Mouse (Mus musculus): ENCODE data around the gene Taf4. TPM values are rescaled to one million over a fixed set of nuclear protein-coding genes. Genes with fewer than 3 reads are reported as not detected.

Taf4 gene
- total and polyA plus RNA-seq, 3 experiments, result 6.3 to 21.8 TPM; not detected in 1

DNA sequence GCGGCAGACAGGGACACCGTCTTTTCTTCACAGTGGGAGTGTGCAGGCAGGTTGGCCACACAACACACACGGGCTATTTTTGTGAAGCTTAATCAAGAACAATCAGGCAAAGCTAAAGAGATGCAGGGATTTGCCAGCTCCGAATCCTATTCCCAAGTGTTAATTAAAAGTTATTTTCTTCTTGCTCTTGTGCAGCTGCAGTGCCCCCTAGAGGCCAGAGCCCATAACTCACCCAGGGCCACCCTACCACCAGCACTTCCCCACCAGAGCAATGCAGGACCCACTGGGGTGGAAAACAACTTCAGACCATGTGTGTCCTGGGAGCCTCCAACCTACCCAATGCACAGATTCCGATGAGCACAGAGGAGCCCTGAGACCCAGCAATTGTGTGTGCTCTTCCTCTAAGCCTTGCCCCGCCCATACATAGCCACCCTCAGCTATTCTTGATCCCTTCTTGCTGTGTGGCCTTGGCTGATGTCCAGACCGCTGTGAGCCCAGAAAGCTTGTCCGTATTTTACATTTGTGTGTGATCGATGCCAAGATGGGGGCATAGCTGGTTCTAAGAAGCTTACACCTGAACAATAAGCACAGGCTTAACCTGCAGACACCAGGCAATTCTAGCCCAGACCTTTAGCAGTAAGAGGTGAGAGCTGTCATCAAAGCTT lies 98.8 kb downstream of the Taf4 start:
- peak; percentile 35 for DNase-seq (ENCODE audit: low read depth, low spot score)
- no peaks in the 10 kb centered on the region for H3K4me1 ChIP-seq (ENCODE audit: control insufficient read depth in 1 of 2, insufficient read depth in 2 of 2, low read length in 2 of 2)
- H3K9me3 ChIP-seq (replicated peaks; ENCODE audit: insufficient read depth, low read length), result no peaks in the 10 kb centered on the region
- H3K27me3 ChIP-seq (ENCODE audit: control insufficient read depth in 1 of 2, insufficient read depth in 2 of 2, low read length in 2 of 2), result no peaks in the 10 kb centered on the region
- no peak overlapping the region for H3K27ac ChIP-seq (ENCODE audit: control insufficient read depth, low read depth, low read length)
- TF ChIP-seq CTCF (IDR thresholded peaks at IDR 0.05 in 2 of 3, conservative IDR thresholded peaks at IDR 0.05 in 1 of 3; ENCODE audit: control insufficient read depth in 1 of 3, insufficient read depth in 1 of 3, low read depth in 2 of 3, low read length in 3 of 3, poor library complexity in 1 of 3, severe bottlenecking in 1 of 3) (peak; percentile 59 to 80 (median 61)), RAD21 (IDR thresholded peaks at IDR 0.05; ENCODE audit: low read depth, low read length) (peak; percentile 54), MYB (IDR thresholded peaks at IDR 0.05; ENCODE audit: low read depth, low read length) (no peak), SMC3 (IDR thresholded peaks at IDR 0.05; ENCODE audit: low read depth, low read length) (peak; percentile 39; the same call in 1 of the 2 replicates), POLR2AphosphoS5 (IDR thresholded peaks at IDR 0.05; ENCODE audit: borderline replicate concordance, low read depth, low read length) (no peak), ELF1 (IDR thresholded peaks at IDR 0.05; ENCODE audit: low read depth, low read length) (no peak), MAFK (IDR thresholded peaks at IDR 0.05; ENCODE audit: borderline replicate concordance, low read depth, low read length) (no peak)
- no peak overlapping the region for H3K4me3 ChIP-seq (ENCODE audit: control insufficient read depth in 1 of 2, insufficient read depth in 1 of 2, low read depth in 2 of 2, low read length in 2 of 2)
- no peak overlapping the region for H3K9ac ChIP-seq (ENCODE audit: control insufficient read depth, low read depth, low read length, poor library complexity, severe bottlenecking)
- no peaks in the 10 kb centered on the region for H3K36me3 ChIP-seq (ENCODE audit: control insufficient read depth in 1 of 2, insufficient read depth in 2 of 2, low read length in 2 of 2)
- H3K79me2 ChIP-seq (ENCODE audit: control insufficient read depth, insufficient read depth, low read length, poor library complexity), result no peaks in the 10 kb centered on the region

DNA sequence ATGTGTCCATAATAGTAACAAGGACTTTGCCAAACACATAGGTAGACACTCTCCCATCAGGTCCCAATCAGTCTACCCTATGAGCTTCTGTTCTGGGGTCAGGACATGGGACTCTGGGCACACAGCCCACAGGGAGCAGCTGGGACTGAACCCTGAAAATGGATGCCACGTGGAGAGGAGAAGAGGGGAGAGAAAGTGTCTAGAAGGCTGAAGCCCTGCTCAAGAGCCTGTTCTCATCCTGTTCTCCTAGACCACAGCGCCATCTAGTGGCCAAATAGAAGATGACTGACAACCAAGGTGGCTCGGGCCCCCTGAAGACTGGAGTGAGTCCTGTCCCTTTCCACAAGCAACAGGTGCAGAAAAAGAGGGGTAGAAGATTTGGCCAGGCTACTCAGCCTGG lies 101.3 kb downstream of the Taf4 start:
- H3K4me1 ChIP-seq (ENCODE audit: control insufficient read depth in 1 of 2, insufficient read depth in 2 of 2, low read length in 2 of 2), result no peaks in the 10 kb centered on the region
- TF ChIP-seq GATA1 (IDR thresholded peaks at IDR 0.05; ENCODE audit: low read depth, low read length) (no peak), BHLHE40 (IDR thresholded peaks at IDR 0.05; ENCODE audit: borderline replicate concordance, low read depth, low read length) (no peak), RAD21 (IDR thresholded peaks at IDR 0.05; ENCODE audit: low read depth, low read length) (peak; percentile 85), EP300 (IDR thresholded peaks at IDR 0.05; ENCODE audit: low read depth in 1 of 2, low read length in 2 of 2) (no peak), SMC3 (IDR thresholded peaks at IDR 0.05; ENCODE audit: low read depth, low read length) (peak; percentile 66), CTCF (IDR thresholded peaks at IDR 0.05 in 2 of 3, conservative IDR thresholded peaks at IDR 0.05 in 1 of 3; ENCODE audit: control insufficient read depth in 1 of 3, insufficient read depth in 1 of 3, low read depth in 2 of 3, low read length in 3 of 3, poor library complexity in 1 of 3, severe bottlenecking in 1 of 3) (peak; percentile 66 to 83 (median 76)), E2F4 (IDR thresholded peaks at IDR 0.05; ENCODE audit: borderline replicate concordance, low read depth, low read length) (no peak), POLR2AphosphoS5 (IDR thresholded peaks at IDR 0.05; ENCODE audit: borderline replicate concordance, low read depth, low read length) (no peak), JUND (IDR thresholded peaks at IDR 0.05; ENCODE audit: low read depth, low read length) (no peak), ZC3H11A (IDR thresholded peaks at IDR 0.05; ENCODE audit: low read depth, low read length) (peak; percentile 52; the same call in 1 of the 2 replicates), ZKSCAN1 (IDR thresholded peaks at IDR 0.05; ENCODE audit: low read depth, low read length) (no peak), CHD2 (IDR thresholded peaks at IDR 0.05; ENCODE audit: low read length) (no peak), MEF2A (IDR thresholded peaks at IDR 0.05; ENCODE audit: extremely low read depth, insufficient replicate concordance, low read depth, low read length, poor library complexity, severe bottlenecking) (no peak), POLR2AphosphoS2 (IDR thresholded peaks at IDR 0.05; ENCODE audit: low read length) (no peak)
- no peak overlapping the region for H3K4me3 ChIP-seq (ENCODE audit: control insufficient read depth in 1 of 2, insufficient read depth in 1 of 2, low read depth in 2 of 2, low read length in 2 of 2)
- H3K9ac ChIP-seq (ENCODE audit: control insufficient read depth, low read depth, low read length, poor library complexity, severe bottlenecking), result no peak overlapping the region
- no peaks in the 10 kb centered on the region for H3K27me3 ChIP-seq (ENCODE audit: control insufficient read depth in 1 of 2, insufficient read depth in 2 of 2, low read length in 2 of 2)
- H3K79me2 ChIP-seq (ENCODE audit: control insufficient read depth, insufficient read depth, low read length, poor library complexity), result no peaks in the 10 kb centered on the region
- peak; percentile 63 for DNase-seq (ENCODE audit: low read depth, low spot score)
- no peak overlapping the region for H3K27ac ChIP-seq (ENCODE audit: control insufficient read depth, low read depth, low read length)
- no peaks in the 10 kb centered on the region for H3K9me3 ChIP-seq (replicated peaks; ENCODE audit: insufficient read depth, low read length)
- H3K36me3 ChIP-seq (ENCODE audit: control insufficient read depth in 1 of 2, insufficient read depth in 2 of 2, low read length in 2 of 2), result no peaks in the 10 kb centered on the region
